Mouse (Mus musculus): ENCODE results near the gene Itga4.

GRCm38 (mm10) chr2:79292431-79292830 is 37.2 kb downstream of the Itga4 start:
- TF ChIP-seq CTCF (IDR thresholded peaks at IDR 0.05; ENCODE audit: low read depth) (no peak), EP300 (IDR thresholded peaks at IDR 0.05; ENCODE audit: low read depth) (no peak)
